Comparison of ENCODE assay signal across 13 mouse cellular contexts in genomic region chr16:3959261-3959660, GRCm38 (mm10). TPM values are rescaled to one million over a fixed set of nuclear protein-coding genes. Genes with fewer than 3 reads are reported as not detected.
DNase-seq lines count a peak whose midpoint lies in the region; ATAC-seq lines count a peak whose summit lies in the region.
"Had no signal": no experiment of that assay in that cellular context is flagged by ENCODE, and none has a peak within 500 bp of the region (broad histone marks: within the 10 kb centered on the region; RNA-seq: fewer than 3 reads in every experiment).

No protein-coding gene starts in this region.

- H3K4me1 ChIP-seq in heart, embryonic 16.5 days (ENCODE audit: control insufficient read depth, insufficient read depth, low read length): 0 out of 2 replicates have a peak, but pooled peaks cover 4% of the 10 kb centered on the region
- H3K4me1 ChIP-seq in forebrain, embryonic 12.5 days: no peaks in the 10 kb centered on the region
- H3K4me1 ChIP-seq: embryonic facial prominence, embryonic 12.5 days; forebrain, embryonic 13.5 days; limb, embryonic 15.5 days; midbrain, embryonic 13.5 days had no signal

- no peaks in the 10 kb centered on the region for H3K27me3 ChIP-seq in heart, embryonic 16.5 days (ENCODE audit: control insufficient read depth, insufficient read depth, low read length)
- no peaks in the 10 kb centered on the region for H3K27me3 ChIP-seq in forebrain, embryonic 12.5 days
- H3K27me3 ChIP-seq: embryonic facial prominence, embryonic 12.5 days; forebrain, embryonic 13.5 days; limb, embryonic 15.5 days; midbrain, embryonic 13.5 days had no signal

- 46% methylated on average over 2 of the region's 2 CpGs for WGBS in heart, embryonic 16.5 days
- 79% methylated on average over 2 of the region's 2 CpGs for WGBS in forebrain, embryonic 12.5 days

- DNase-seq in heart, adult 11 months: no peak
- DNase-seq in brain, adult 2 months (ENCODE audit: low read depth, low spot score): peak; percentile 84
- DNase-seq in cerebellum, postnatal 10 days: peak; percentile 42 to 43
- no peak for DNase-seq in right cerebral cortex, postnatal 25 days
- DNase-seq: gastrocnemius, postnatal 10 days had no signal

- H3K9me3 ChIP-seq in heart, embryonic 16.5 days (replicated peaks; ENCODE audit: control insufficient read depth, low read length): no peaks in the 10 kb centered on the region
- H3K9me3 ChIP-seq in forebrain, embryonic 12.5 days: no peaks in the 10 kb centered on the region
- H3K9me3 ChIP-seq: embryonic facial prominence, embryonic 12.5 days; forebrain, embryonic 13.5 days; limb, embryonic 15.5 days; midbrain, embryonic 13.5 days had no signal

- H3K36me3 ChIP-seq in heart, embryonic 16.5 days (ENCODE audit: control insufficient read depth, insufficient read depth): no peaks in the 10 kb centered on the region
- no peaks in the 10 kb centered on the region for H3K36me3 ChIP-seq in forebrain, embryonic 12.5 days (replicated peaks)
- H3K36me3 ChIP-seq: embryonic facial prominence, embryonic 12.5 days; limb, embryonic 15.5 days; midbrain, embryonic 13.5 days had no signal

- H3K4me2 ChIP-seq in heart, embryonic 16.5 days (ENCODE audit: low read depth, low read length): 0 out of 2 replicates have a peak overlapping the region, but pooled peaks have one; percentile 7
- H3K4me2 ChIP-seq in forebrain, embryonic 12.5 days: no peak overlapping the region
- H3K4me2 ChIP-seq: embryonic facial prominence, embryonic 12.5 days; forebrain, embryonic 13.5 days; limb, embryonic 15.5 days; midbrain, embryonic 13.5 days had no signal

- peak overlapping the region; percentile 15; the same call in 1 of the 2 replicates for H3K27ac ChIP-seq in heart, embryonic 16.5 days (ENCODE audit: low read length)
- no peak overlapping the region for H3K27ac ChIP-seq in forebrain, embryonic 12.5 days
- H3K27ac ChIP-seq: embryonic facial prominence, embryonic 12.5 days; forebrain, embryonic 13.5 days; limb, embryonic 15.5 days; midbrain, embryonic 13.5 days had no signal

- no peak for ATAC-seq in heart, embryonic 16.5 days (replicated peaks; ENCODE audit: extremely low read depth, insufficient read depth, low FRiP score)
- ATAC-seq in megakaryocyte progenitor cell, adult 5-6 weeks (replicated peaks; ENCODE audit: poor library complexity): 0 out of 2 replicates have a peak, but pooled peaks have one; percentile 23
- no peak for ATAC-seq in forebrain, embryonic 12.5 days (ENCODE audit: low FRiP score)
- ATAC-seq: forebrain, embryonic 13.5 days; intestine, embryonic 16.5 days; midbrain, embryonic 13.5 days had no signal

- no peak overlapping the region for H3K4me3 ChIP-seq in heart, embryonic 16.5 days (ENCODE audit: low read length)
- no peak overlapping the region for H3K4me3 ChIP-seq in forebrain, embryonic 12.5 days (replicated peaks)
- H3K4me3 ChIP-seq: embryonic facial prominence, embryonic 12.5 days; forebrain, embryonic 13.5 days; limb, embryonic 15.5 days; midbrain, embryonic 13.5 days had no signal

- H3K9ac ChIP-seq in heart, embryonic 16.5 days (ENCODE audit: low read length): no peak overlapping the region
- no peak overlapping the region for H3K9ac ChIP-seq in forebrain, embryonic 12.5 days
- H3K9ac ChIP-seq: embryonic facial prominence, embryonic 12.5 days; forebrain, embryonic 13.5 days; limb, embryonic 15.5 days; midbrain, embryonic 13.5 days had no signal

RNA-seq across cellular contexts. Expression of gene Nlrc3, which starts 17.2 kb away (rescaled TPM):
- 1.8 and 2.5 TPM in 2 replicates for polyA plus RNA-seq in heart, embryonic 16.5 days (2015; fragmentation: Nextera tagmentation; extraction: Ambion mirVana)
- total RNA-seq in megakaryocyte progenitor cell, adult 5-6 weeks (2015): 0.39 and 1.0 TPM in 2 replicates
- total RNA-seq in megakaryocyte progenitor cell, adult 5-6 weeks (2017): 0.29 and 1.1 TPM in 2 replicates
- polyA plus RNA-seq in forebrain, embryonic 12.5 days (2016; fragmentation: Nextera tagmentation; extraction: Ambion mirVana): 0.41 and 0.83 TPM in 2 replicates

RNA-seq across cellular contexts. Expression of gene Slx4, which starts 44.3 kb away (rescaled TPM):
- 8.8 and 8.9 TPM in 2 replicates for polyA plus RNA-seq in heart, embryonic 16.5 days (2015; fragmentation: Nextera tagmentation; extraction: Ambion mirVana)
- total RNA-seq in megakaryocyte progenitor cell, adult 5-6 weeks (2015): 19.7 and 22.6 TPM in 2 replicates
- 25.6 and 30.3 TPM in 2 replicates for total RNA-seq in megakaryocyte progenitor cell, adult 5-6 weeks (2017)
- polyA plus RNA-seq in forebrain, embryonic 12.5 days (2016; fragmentation: Nextera tagmentation; extraction: Ambion mirVana): 29.5 and 31.3 TPM in 2 replicates

RNA-seq across cellular contexts. Expression of gene Cluap1, which starts 50.7 kb away (rescaled TPM):
- polyA plus RNA-seq in heart, embryonic 16.5 days (2015; fragmentation: Nextera tagmentation; extraction: Ambion mirVana): 15.6 and 16.4 TPM in 2 replicates
- total RNA-seq in megakaryocyte progenitor cell, adult 5-6 weeks (2015): 21.0 and 22.1 TPM in 2 replicates
- total RNA-seq in megakaryocyte progenitor cell, adult 5-6 weeks (2017): 38.2 and 48.4 TPM in 2 replicates
- 25.5 and 28.1 TPM in 2 replicates for polyA plus RNA-seq in forebrain, embryonic 12.5 days (2016; fragmentation: Nextera tagmentation; extraction: Ambion mirVana)

RNA-seq across cellular contexts. Expression of gene 1700037C18Rik, which starts 50.8 kb away (rescaled TPM):
- 9.7 and 10.0 TPM in 2 replicates for polyA plus RNA-seq in heart, embryonic 16.5 days (2015; fragmentation: Nextera tagmentation; extraction: Ambion mirVana)
- total RNA-seq in megakaryocyte progenitor cell, adult 5-6 weeks (2015): 2.0 and 2.6 TPM in 2 replicates
- total RNA-seq in megakaryocyte progenitor cell, adult 5-6 weeks (2017): 1.1 and 1.3 TPM in 2 replicates
- polyA plus RNA-seq in forebrain, embryonic 12.5 days (2016; fragmentation: Nextera tagmentation; extraction: Ambion mirVana): 8.2 and 9.2 TPM in 2 replicates

Comparison
In these comparisons a context has a peak if more than half of its experiments do, and no peak if none do; other contexts are left out.
1. DNase-seq: peak in brain, adult 2 months (single experiment) and cerebellum, postnatal 10 days (2 of 2); none in heart, adult 11 months (single experiment) and right cerebral cortex, postnatal 25 days (single experiment).